Mouse (Mus musculus) midbrain, embryonic 10.5 days (tissue): ENCODE measurements around the gene Scd1. TPM values are rescaled to one million over a fixed set of nuclear protein-coding genes. Genes with fewer than 3 reads are reported as not detected.

Source experiments
- DNase-seq: peaks from one replicate; pipeline ENCODE4 v3.0.0-alpha.2; 2017; ENCODE audit warnings: low spot score
- H3K27ac ChIP-seq: fragments of 300-500 bp; sonication (generic); replicated peaks from 2 replicates; pipeline ENCODE4 v1.5.1; 2016; ENCODE audit warnings: mild to moderate bottlenecking
- H3K27me3 ChIP-seq: fragments of 300-500 bp; sonication (generic); 2 replicates; pipeline ENCODE4 v1.6.1; 2016; ENCODE audit warnings: low read depth, mild to moderate bottlenecking; ENCODE audit not compliant: poor library complexity, severe bottlenecking
- H3K36me3 ChIP-seq: fragments of 300-500 bp; sonication (generic); 2 replicates; pipeline ENCODE4 v1.6.1; 2016; ENCODE audit warnings: mild to moderate bottlenecking, moderate library complexity
- H3K4me1 ChIP-seq: fragments of 300-500 bp; sonication (generic); 2 replicates; pipeline ENCODE4 v1.6.1; 2016
- H3K4me3 ChIP-seq: fragments of 300-500 bp; sonication (generic); 2 replicates; pipeline ENCODE4 v1.5.1; 2016; ENCODE audit warnings: mild to moderate bottlenecking, moderate library complexity
- H3K9me3 ChIP-seq: fragments of 300-500 bp; sonication (generic); replicated peaks from 2 replicates; pipeline ENCODE4 v1.6.1; 2016; ENCODE audit warnings: mild to moderate bottlenecking
- WGBS: fragments of 180-500 bp; shearing (Covaris S2); methylation state at CpG from one replicate; pipeline ENCODE4 v1.1.7; 2016; 5-methylcytosine and 5-hydroxymethylcytosine counted together
- polyA plus RNA-seq: library from polyadenylated mRNA; unstranded; fragments of >200 nt; fragmentation: Nextera tagmentation; extraction: Ambion mirVana; gene quantifications from 2 replicates; pipeline ENCODE4 v1.2.1, GENCODE M21; 2016

The Scd1 gene
- polyA plus RNA-seq, 1 experiment from 2014 or later, result 21.6 TPM

DNA sequence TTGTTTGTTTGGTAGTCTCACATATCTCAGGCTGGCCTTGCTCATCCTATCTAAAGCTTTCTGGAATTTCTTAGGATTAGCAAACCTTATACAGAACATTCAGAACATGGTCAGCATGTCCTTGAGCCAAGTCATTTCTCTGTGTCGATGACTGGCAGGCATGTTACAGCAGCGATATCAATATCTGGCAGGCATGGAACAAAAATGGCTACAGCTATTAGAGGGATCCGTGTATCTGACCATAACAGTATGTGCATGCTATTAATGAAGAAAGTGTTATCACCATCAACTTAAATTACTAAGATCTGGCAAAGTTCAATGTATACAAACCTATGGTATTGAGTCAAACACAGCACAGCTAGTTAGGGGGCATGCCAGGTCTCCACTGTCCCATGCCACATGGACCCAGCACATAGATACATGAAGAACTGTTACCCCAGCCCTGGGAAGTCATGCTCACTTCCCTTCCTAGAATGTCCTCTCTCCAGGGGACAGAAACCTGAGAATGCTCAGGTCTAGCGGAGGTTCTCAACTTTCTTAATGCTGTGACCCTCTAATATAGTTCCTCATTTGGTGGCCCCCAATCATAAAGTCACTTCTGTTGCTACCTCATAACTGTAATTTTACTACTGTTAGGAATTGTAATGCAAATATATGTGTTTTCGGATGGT is 15.2 kb downstream of the Scd1 start:
- H3K4me3 ChIP-seq, result no peak overlapping the region
- WGBS, result 85% methylated on average over 5 of the region's 5 CpGs
- DNase-seq, result no peak
- no peaks in the 10 kb centered on the region for H3K9me3 ChIP-seq
- H3K27me3 ChIP-seq, result no peaks in the 10 kb centered on the region
- H3K36me3 ChIP-seq, result peaks cover 35% of the 10 kb centered on the region
- H3K4me1 ChIP-seq, result peaks cover 28% of the 10 kb centered on the region
- H3K27ac ChIP-seq, result no peak overlapping the region

DNA sequence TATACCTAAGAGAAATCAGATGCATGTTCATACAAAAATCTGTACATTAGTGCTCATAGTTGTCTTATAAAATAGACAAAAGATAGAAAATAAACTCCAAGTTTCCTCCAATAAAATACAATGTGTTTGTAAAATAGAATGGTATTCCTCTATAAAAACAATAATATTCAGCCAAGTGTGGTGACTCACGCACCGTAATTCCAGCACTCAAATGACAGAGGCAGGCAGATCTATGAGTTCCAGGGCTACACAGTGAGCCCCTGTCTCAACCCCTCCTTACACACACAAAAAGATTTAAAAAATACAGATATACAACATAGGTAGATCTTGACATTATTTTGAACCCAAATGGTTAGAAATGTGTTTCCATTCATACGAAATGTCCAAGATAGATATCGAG is 15.8 kb downstream of the Scd1 start:
- WGBS, result 96% methylated on average over 4 of the region's 4 CpGs
- Histone ChIP-seq H3K27me3 (no peaks in the 10 kb centered on the region), H3K27ac (no peak overlapping the region), H3K36me3 (peaks cover 29% of the 10 kb centered on the region), H3K9me3 (no peaks in the 10 kb centered on the region), H3K4me1 (peaks cover 30% of the 10 kb centered on the region), H3K4me3 (no peak overlapping the region)
- DNase-seq, result no peak

- 0 out of 2 replicates have a peak, but pooled peaks cover 6% of the 10 kb centered on the region for H3K36me3 ChIP-seq
- H3K9me3 ChIP-seq, result no peaks in the 10 kb centered on the region
- peak overlapping the region; percentile 93; the same call in 1 of the 2 replicates for H3K27ac ChIP-seq
- no peaks in the 10 kb centered on the region for H3K27me3 ChIP-seq
- 11% methylated on average over 1 of the region's 1 CpGs for WGBS
- H3K4me1 ChIP-seq, result peaks cover 30% of the 10 kb centered on the region
- DNase-seq, result no peak
- H3K4me3 ChIP-seq, result no peak overlapping the region
These were observed 18.2 kb downstream of the Scd1 start for GRCm38 (mm10) chr19:44389507-44389906.

GRCm38 (mm10) chr19:44388475-44389428 is 18.9 kb downstream of the Scd1 start:
- peaks cover 30% of the 10 kb centered on the region for H3K4me1 ChIP-seq
- WGBS, result 6% methylated on average over 41 of the region's 41 CpGs

DNA sequence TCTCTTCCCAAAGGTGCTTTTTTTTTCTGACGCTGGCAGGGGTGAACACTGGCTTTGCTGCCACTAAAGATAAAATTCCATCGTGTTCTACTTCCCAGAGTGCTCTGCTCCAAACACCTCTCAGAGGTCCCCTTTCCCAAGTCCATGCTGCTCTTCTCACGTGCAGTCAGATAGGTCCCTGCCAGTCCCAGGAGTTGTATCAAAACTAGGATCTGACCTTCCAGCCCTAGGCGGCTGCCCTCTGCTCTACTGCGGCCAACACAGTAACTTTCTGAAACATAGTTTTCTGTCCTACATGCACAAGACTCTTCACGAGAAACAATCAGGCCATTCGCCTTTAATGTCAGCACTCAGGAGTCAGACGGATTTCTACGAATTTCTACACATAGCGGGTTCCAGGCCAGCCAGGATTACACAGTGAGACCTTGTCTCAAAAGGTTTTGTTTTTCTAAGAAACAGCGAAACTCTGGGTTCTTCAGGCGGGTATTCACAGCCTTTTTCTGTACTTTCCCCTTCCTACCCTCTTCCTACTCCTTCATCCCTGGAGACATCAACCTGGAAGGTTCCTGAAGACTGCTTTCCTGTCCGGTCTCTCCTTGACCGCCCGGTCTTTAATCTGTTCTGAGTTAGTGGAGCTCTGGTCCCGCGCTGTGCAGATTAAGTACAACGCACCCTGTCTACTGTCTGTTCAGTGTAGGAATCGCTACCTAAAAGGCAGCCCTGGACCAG is 19.8 kb downstream of the Scd1 start:
- Histone ChIP-seq H3K9me3 (no peaks in the 10 kb centered on the region), H3K27ac (peak overlapping the region; percentile 93), H3K4me1 (peaks cover 30% of the 10 kb centered on the region), H3K4me3 (peak overlapping the region; percentile 66), H3K27me3 (no peaks in the 10 kb centered on the region), H3K36me3 (no peaks in the 10 kb centered on the region)
- 31% methylated on average over 19 of the region's 19 CpGs for WGBS
- DNase-seq, result no peak

More at GRCm38 (mm10) chr19:44388475-44389428, 18.9 kb downstream of the Scd1 start:
- Histone ChIP-seq H3K27ac (peak overlapping the region; percentile 93), H3K4me3 (peak overlapping the region; percentile 66), H3K36me3 (0 out of 2 replicates have a peak, but pooled peaks cover under 1% of the 10 kb centered on the region), H3K27me3 (no peaks in the 10 kb centered on the region), H3K9me3 (no peaks in the 10 kb centered on the region)
- DNase-seq, result peak; percentile 95

GRCm38 (mm10) chr19:44387089-44387671 is 20.5 kb downstream of the Scd1 start:
- peaks cover 30% of the 10 kb centered on the region for H3K4me1 ChIP-seq
- no peaks in the 10 kb centered on the region for H3K9me3 ChIP-seq
- 94% methylated on average over 4 of the region's 4 CpGs for WGBS
- DNase-seq, result no peak
- no peak overlapping the region; the same call in 1 of the 2 replicates for H3K27ac ChIP-seq
- H3K36me3 ChIP-seq, result no peaks in the 10 kb centered on the region
- H3K27me3 ChIP-seq, result no peaks in the 10 kb centered on the region
- H3K4me3 ChIP-seq, result no peak overlapping the region

DNA sequence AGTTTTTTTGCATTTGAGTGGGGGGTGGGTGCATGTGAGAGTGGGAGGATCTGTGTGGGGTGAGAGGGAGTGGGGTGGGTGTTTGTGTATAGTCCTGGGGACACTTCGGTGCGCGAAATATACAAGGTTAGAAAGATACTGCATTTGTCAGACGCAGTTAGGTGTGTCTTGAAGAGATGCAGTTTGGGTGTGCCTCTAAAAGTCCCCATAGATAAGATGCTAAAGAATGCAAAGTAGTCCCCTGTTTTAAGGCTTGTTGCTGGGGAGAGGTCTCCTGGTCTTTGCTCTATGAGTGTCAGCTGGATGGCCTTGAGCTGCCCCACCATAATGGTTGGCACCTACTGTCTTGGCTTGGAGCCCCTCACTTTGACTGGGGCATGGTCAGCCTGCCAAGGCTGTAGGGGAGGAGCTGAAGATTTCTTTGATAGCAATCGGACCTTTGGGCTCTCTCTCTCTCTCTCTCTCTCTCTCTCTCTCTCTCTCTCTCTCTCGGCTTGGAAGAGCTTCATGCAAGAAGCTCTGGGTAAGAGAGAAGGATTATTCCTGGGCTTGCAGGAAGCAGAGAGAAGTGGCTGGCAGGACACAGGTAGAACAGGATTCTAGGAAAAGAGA is 21.7 kb downstream of the Scd1 start:
- H3K4me1 ChIP-seq, result peaks cover 30% of the 10 kb centered on the region
- no peaks in the 10 kb centered on the region for H3K27me3 ChIP-seq
- WGBS, result 85% methylated on average over 6 of the region's 6 CpGs
- H3K36me3 ChIP-seq, result no peaks in the 10 kb centered on the region
- H3K27ac ChIP-seq, result no peak overlapping the region
- H3K9me3 ChIP-seq, result no peaks in the 10 kb centered on the region
- no peak overlapping the region for H3K4me3 ChIP-seq
- no peak for DNase-seq

GRCm38 (mm10) chr19:44382682-44383321 is 24.9 kb downstream of the Scd1 start:
- Histone ChIP-seq H3K27me3 (no peaks in the 10 kb centered on the region), H3K4me1 (peaks cover 9% of the 10 kb centered on the region), H3K27ac (no peak overlapping the region), H3K9me3 (no peaks in the 10 kb centered on the region), H3K36me3 (no peaks in the 10 kb centered on the region), H3K4me3 (no peak overlapping the region)
- WGBS, result 95% methylated on average over 12 of the region's 12 CpGs
- DNase-seq, result no peak

DNA sequence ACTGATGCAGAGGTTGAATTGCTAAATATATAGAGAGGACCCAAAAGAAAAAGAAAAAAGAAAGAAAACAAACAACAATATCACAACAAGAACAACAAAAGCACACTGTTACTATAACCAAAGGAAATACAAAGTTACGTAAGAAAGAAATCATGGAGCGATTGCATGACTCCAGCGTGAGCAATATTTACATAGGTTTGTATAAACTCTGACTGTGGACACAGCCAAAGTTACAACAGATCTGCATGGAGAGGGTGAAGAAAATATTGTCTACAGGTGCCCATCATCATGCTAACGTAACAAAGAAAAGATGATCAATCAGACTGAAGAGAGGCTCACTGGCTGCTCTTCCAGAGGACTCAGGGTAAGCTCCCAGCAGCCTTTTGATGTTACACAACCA is 27.6 kb downstream of the Scd1 start:
- Histone ChIP-seq H3K9me3 (no peaks in the 10 kb centered on the region), H3K27ac (no peak overlapping the region), H3K36me3 (no peaks in the 10 kb centered on the region), H3K4me1 (peaks cover 14% of the 10 kb centered on the region), H3K4me3 (no peak overlapping the region), H3K27me3 (no peaks in the 10 kb centered on the region)
- no peak for DNase-seq
- 94% methylated on average over 4 of the region's 4 CpGs for WGBS

- no peak overlapping the region for H3K4me3 ChIP-seq
- H3K36me3 ChIP-seq, result no peaks in the 10 kb centered on the region
- peaks cover 14% of the 10 kb centered on the region for H3K4me1 ChIP-seq
- no peak for DNase-seq
- H3K27me3 ChIP-seq, result no peaks in the 10 kb centered on the region
- H3K9me3 ChIP-seq, result no peaks in the 10 kb centered on the region
- no peak overlapping the region for H3K27ac ChIP-seq
These were observed 28.6 kb downstream of the Scd1 start for GRCm38 (mm10) chr19:44379090-44379489.

- no peak for DNase-seq
- H3K27me3 ChIP-seq, result no peaks in the 10 kb centered on the region
These were observed 29.9 kb downstream of the Scd1 start for GRCm38 (mm10) chr19:44377629-44378375.

More at GRCm38 (mm10) chr19:44377629-44378375, 29.9 kb downstream of the Scd1 start:
- H3K27ac ChIP-seq, result peak overlapping the region; percentile 49; the same call in 1 of the 2 replicates
- no peaks in the 10 kb centered on the region for H3K9me3 ChIP-seq
- no peaks in the 10 kb centered on the region for H3K36me3 ChIP-seq
- H3K4me1 ChIP-seq, result peaks cover 14% of the 10 kb centered on the region
- H3K4me3 ChIP-seq, result no peak overlapping the region
- 53% methylated on average over 5 of the region's 5 CpGs for WGBS
